In the genomic region with DNA sequence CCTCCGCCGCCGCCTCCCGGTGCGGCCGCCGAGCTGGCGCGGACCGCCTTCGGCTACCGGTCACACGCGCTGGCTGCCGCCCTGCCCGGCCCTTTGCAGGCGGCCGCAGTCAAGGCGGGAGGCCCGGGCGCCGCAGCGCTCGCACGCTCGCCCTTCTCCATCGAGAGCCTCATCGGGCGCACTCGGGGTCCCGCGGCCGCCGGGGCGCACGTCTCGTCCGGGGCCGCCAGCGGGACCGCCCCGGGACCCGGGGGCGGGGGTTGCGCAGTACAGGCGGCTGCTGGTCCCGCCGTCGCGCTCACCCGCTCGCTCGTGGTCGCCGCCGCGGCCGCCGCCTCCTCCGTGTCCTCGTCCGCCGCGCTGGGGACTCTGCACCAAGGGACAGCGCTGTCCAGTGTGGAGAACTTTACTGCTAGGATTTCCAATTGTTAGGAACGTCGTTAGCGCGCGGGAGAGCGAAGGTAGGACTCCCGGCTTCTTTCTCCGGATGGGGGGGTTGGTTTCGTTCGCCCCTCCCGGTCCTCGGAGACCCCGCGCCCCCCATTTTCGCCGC, we compare ENCODE assay signal across 9 mouse cellular contexts. TPM values are rescaled to one million over a fixed set of nuclear protein-coding genes. Genes with fewer than 3 reads are reported as not detected.
DNase-seq lines count a peak whose midpoint lies in the region; ATAC-seq and TF ChIP-seq lines count a peak whose summit lies in the region.
"Had no signal": no experiment of that assay in that cellular context is flagged by ENCODE, and none has a peak within 500 bp of the region (broad histone marks: within the 10 kb centered on the region; RNA-seq: fewer than 3 reads in every experiment).

No protein-coding gene starts in this region.

- H3K36me3 ChIP-seq in forebrain, postnatal 0 days (ENCODE audit: insufficient read depth): no peaks in the 10 kb centered on the region
- H3K36me3 ChIP-seq in midbrain, postnatal 0 days (ENCODE audit: insufficient read depth, low read length): no peaks in the 10 kb centered on the region

- H3K9ac ChIP-seq in forebrain, postnatal 0 days: 0 out of 2 replicates have a peak overlapping the region, but pooled peaks have one; percentile 18
- no peak overlapping the region for H3K9ac ChIP-seq in midbrain, postnatal 0 days (replicated peaks; ENCODE audit: low read length, poor library complexity, severe bottlenecking)

- ATAC-seq in forebrain, postnatal 0 days: no peak
- ATAC-seq in midbrain, postnatal 0 days (ENCODE audit: low FRiP score): no peak; the same call in 1 of the 2 replicates

- WGBS in forebrain, postnatal 0 days: under 1% methylated on average over 52 of the region's 81 CpGs
- WGBS in midbrain, postnatal 0 days: 1% methylated on average over 62 of the region's 81 CpGs

- H3K4me3 ChIP-seq in forebrain, postnatal 0 days (ENCODE audit: low read depth, low read length): peak overlapping the region; percentile 34
- H3K4me3 ChIP-seq in midbrain, postnatal 0 days (ENCODE audit: low read depth, low read length): peak overlapping the region; percentile 35
- H3K4me3 ChIP-seq: erythroblast, embryonic 14.5 days had no signal

- peak; percentile 28 for DNase-seq in gastrocnemius, postnatal 10 days
- no peak for DNase-seq in gastrocnemius, adult 18-20 months (ENCODE audit: low spot score)
- peak; percentile 24 for DNase-seq in R1 (ENCODE audit: low read depth, low spot score)
- DNase-seq in forebrain, postnatal 0 days: peak; percentile 19
- peak; percentile 13 to 51 for DNase-seq in kidney, postnatal 25 days
- DNase-seq in midbrain, postnatal 0 days (ENCODE audit: low spot score): no peak
- no peak for DNase-seq in cerebellum, adult 11 months
- no peak for DNase-seq in urinary bladder, postnatal 4 days (ENCODE audit: low spot score in 2 of 2)

- H3K4me1 ChIP-seq in forebrain, postnatal 0 days (ENCODE audit: insufficient read depth): 0 out of 2 replicates have a peak, but pooled peaks cover 4% of the 10 kb centered on the region
- H3K4me1 ChIP-seq in midbrain, postnatal 0 days (ENCODE audit: insufficient read depth, low read length): 0 out of 2 replicates have a peak, but pooled peaks cover 3% of the 10 kb centered on the region

- peak overlapping the region; percentile 55 for H3K4me2 ChIP-seq in forebrain, postnatal 0 days (ENCODE audit: low read depth)
- peak overlapping the region; percentile 48 for H3K4me2 ChIP-seq in midbrain, postnatal 0 days (ENCODE audit: low read depth, low read length, poor library complexity, severe bottlenecking)

- no peaks in the 10 kb centered on the region for H3K9me3 ChIP-seq in forebrain, postnatal 0 days (ENCODE audit: low read length)
- no peaks in the 10 kb centered on the region for H3K9me3 ChIP-seq in midbrain, postnatal 0 days (ENCODE audit: low read length)

- TF ChIP-seq CTCF in forebrain, postnatal 0 days (IDR thresholded peaks at IDR 0.05; ENCODE audit: low read depth): no peak
- TF ChIP-seq CTCF in midbrain, postnatal 0 days (IDR thresholded peaks at IDR 0.05): no peak

- H3K27me3 ChIP-seq in forebrain, postnatal 0 days (ENCODE audit: insufficient read depth, low read length): peaks cover 69% of the 10 kb centered on the region
- peaks cover 73% of the 10 kb centered on the region for H3K27me3 ChIP-seq in midbrain, postnatal 0 days (ENCODE audit: insufficient read depth, low read length)

- no peak overlapping the region for H3K27ac ChIP-seq in forebrain, postnatal 0 days (ENCODE audit: low read depth, low read length)
- H3K27ac ChIP-seq in midbrain, postnatal 0 days (ENCODE audit: low read depth, low read length): no peak overlapping the region

RNA-seq across cellular contexts. Expression of gene Foxd1, which starts 1.6 kb away (rescaled TPM):
- total RNA-seq in gastrocnemius, postnatal 10 days (2021): under 1 TPM; 0.28 to 0.36 TPM
- total RNA-seq in gastrocnemius, adult 18-20 months (2021): under 1 TPM in 1 of 2 experiments, not detected in 1; 0.12 TPM
- total RNA-seq in forebrain, postnatal 0 days (2014; rRNA removed): 2.0 and 2.2 TPM in 2 replicates
- 0.62 and 0.86 TPM in 2 replicates for polyA plus RNA-seq in forebrain, postnatal 0 days (2015; fragmentation: Nextera tagmentation; extraction: Ambion mirVana)
- 2.4 and 2.5 TPM in 2 replicates for total RNA-seq in midbrain, postnatal 0 days (2014; rRNA removed)
- polyA plus RNA-seq in midbrain, postnatal 0 days (2015; fragmentation: Nextera tagmentation; extraction: Ambion mirVana): 0.59 and 0.74 TPM in 2 replicates
- polyA plus RNA-seq: erythroblast, embryonic 14.5 days had no signal

RNA-seq across cellular contexts. Expression of gene Btf3, which starts 38.8 kb away (rescaled TPM):
- 100 to 1,000 TPM; 311 to 330 TPM for total RNA-seq in gastrocnemius, postnatal 10 days (2021)
- total RNA-seq in gastrocnemius, adult 18-20 months (2021): 100 to 1,000 TPM; 227 to 231 TPM
- total RNA-seq in forebrain, postnatal 0 days (2014; rRNA removed): 435 and 523 TPM in 2 replicates
- 562 and 667 TPM in 2 replicates for polyA plus RNA-seq in forebrain, postnatal 0 days (2015; fragmentation: Nextera tagmentation; extraction: Ambion mirVana)
- 269 and 303 TPM in 2 replicates for total RNA-seq in midbrain, postnatal 0 days (2014; rRNA removed)
- polyA plus RNA-seq in midbrain, postnatal 0 days (2015; fragmentation: Nextera tagmentation; extraction: Ambion mirVana): 441 and 472 TPM in 2 replicates

Comparison
In these comparisons a context has a peak if more than half of its experiments do, and no peak if none do; other contexts are left out.
1. DNase-seq: peak in gastrocnemius, postnatal 10 days (single experiment), R1 (single experiment), forebrain, postnatal 0 days (single experiment) and kidney, postnatal 25 days (2 of 2); none in gastrocnemius, adult 18-20 months (single experiment), midbrain, postnatal 0 days (single experiment), cerebellum, adult 11 months (single experiment) and urinary bladder, postnatal 4 days (0 of 2).